Mouse (Mus musculus) kidney, postnatal 0 days (tissue): Measurements from ENCODE around the gene Marcksl1. TPM values are rescaled to one million over a fixed set of nuclear protein-coding genes. Genes with fewer than 3 reads are reported as not detected.

ENCODE experiments used
- ATAC-seq: fragments of 200-750 bp; cut with Nextera tagmentation; replicated peaks from 2 replicates; pipeline ENCODE4 v1.8.0; 2017; ENCODE audit warnings: low read depth, moderate number of reproducible peaks, moderate TSS enrichment, moderate library complexity; ENCODE audit not compliant: low FRiP score
- DNase-seq: peaks from one replicate; pipeline ENCODE4 v3.0.0-alpha.2; 2016; ENCODE audit warnings: low spot score
- H3K27ac ChIP-seq: fragments of 300-500 bp; sonication (generic); 2 replicates; pipeline ENCODE4 v1.5.1; 2014; ENCODE audit warnings: mild to moderate bottlenecking
- H3K27me3 ChIP-seq: fragments of 300-500 bp; sonication (generic); 2 replicates; pipeline ENCODE4 v1.6.1; 2014; ENCODE audit warnings: low read length, mixed read lengths; ENCODE audit not compliant: insufficient read depth
- H3K36me3 ChIP-seq: fragments of 300-500 bp; sonication (generic); 2 replicates; pipeline ENCODE4 v1.6.1; 2014; ENCODE audit warnings: low read length, mixed read lengths; ENCODE audit not compliant: insufficient read depth
- H3K4me1 ChIP-seq: fragments of 300-500 bp; sonication (generic); replicated peaks from 2 replicates; pipeline ENCODE4 v1.6.1; 2014; ENCODE audit warnings: antibody characterized with exemption, low read length, mixed read lengths; ENCODE audit not compliant: insufficient read depth
- H3K4me2 ChIP-seq: fragments of 300-500 bp; sonication (generic); 2 replicates; pipeline ENCODE4 v1.6.1; 2014; ENCODE audit warnings: mild to moderate bottlenecking, low read length, moderate library complexity, mixed read lengths
- H3K4me3 ChIP-seq: fragments of 300-500 bp; sonication (generic); replicated peaks from 2 replicates; pipeline ENCODE4 v1.5.1; 2014; ENCODE audit warnings: low read depth, low read length
- H3K9ac ChIP-seq: fragments of 300-500 bp; sonication (generic); 2 replicates; pipeline ENCODE4 v1.6.1; 2014; ENCODE audit warnings: low read depth, low read length
- H3K9me3 ChIP-seq: fragments of 300-500 bp; sonication (generic); replicated peaks from 2 replicates; pipeline ENCODE4 v1.6.1; 2016; ENCODE audit warnings: low read length, inconsistent platforms, mixed read lengths
- CTCF ChIP-seq: IDR thresholded peaks from 2 replicates; pipeline ENCODE4 v1.5.1; 2016; ENCODE audit warnings: antibody characterized with exemption, low read depth, mild to moderate bottlenecking, moderate library complexity
- WGBS: fragments of 180-500 bp; shearing (Covaris S2); extraction: QIAGEN DNeasy Blood & Tissue Kit; methylation state at CpG from one replicate; pipeline ENCODE4 v1.1.7; 2014; 5-methylcytosine and 5-hydroxymethylcytosine counted together
- polyA plus RNA-seq: library from polyadenylated mRNA; unstranded; fragments of >200 nt; fragmentation: Nextera tagmentation; extraction: Ambion mirVana; gene quantifications from 2 replicates; pipeline ENCODE4 v1.2.1, GENCODE M21; 2015

Marcksl1 gene
- polyA plus RNA-seq, 1 experiment from 2014 or later: 613 TPM

DNA sequence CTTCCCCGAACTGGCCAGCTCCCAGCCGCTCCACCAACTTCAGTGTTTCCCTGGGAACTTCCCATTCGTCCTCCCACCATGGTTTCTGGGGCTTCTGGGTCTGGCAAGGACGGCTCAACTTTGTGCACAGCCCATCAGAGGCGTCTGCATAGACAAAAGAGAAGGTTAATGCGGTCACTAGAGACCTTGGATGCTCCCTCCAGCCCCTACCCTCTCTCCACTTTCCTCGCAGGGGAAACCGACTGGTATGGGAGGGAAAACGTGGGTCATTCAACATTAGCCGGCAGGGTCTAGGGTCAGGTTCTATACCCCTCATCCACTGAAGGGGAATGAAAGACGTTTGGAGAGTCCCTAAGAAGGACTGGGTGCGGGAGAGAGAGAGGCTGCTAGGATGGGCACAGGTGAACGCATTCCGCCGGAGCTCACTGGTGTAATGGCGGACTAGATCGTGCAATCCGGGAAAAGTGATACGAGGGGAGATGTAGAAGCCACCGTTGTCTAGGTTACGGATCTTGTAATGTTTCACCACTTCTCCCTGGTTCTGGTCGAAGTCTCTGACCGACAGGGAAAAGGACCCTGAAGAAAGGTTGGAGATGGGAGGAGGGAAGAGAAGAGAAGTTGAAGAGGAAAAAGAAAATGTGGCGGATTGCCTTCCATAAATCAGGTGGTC, 42.6 kb downstream of the Marcksl1 start:
- Histone ChIP-seq H3K4me3 (peak overlapping the region; percentile 47), H3K9me3 (no peaks in the 10 kb centered on the region), H3K36me3 (no peaks in the 10 kb centered on the region), H3K4me2 (peak overlapping the region; percentile 92), H3K9ac (peak overlapping the region; percentile 58), H3K27ac (peak overlapping the region; percentile 63), H3K4me1 (0 out of 2 replicates have a peak, but pooled peaks cover 3% of the 10 kb centered on the region), H3K27me3 (no peaks in the 10 kb centered on the region)
- no peak for DNase-seq
- TF ChIP-seq CTCF: no peak
- ATAC-seq: peak; percentile 58
- under 1% methylated on average over 24 of the region's 24 CpGs for WGBS

DNA sequence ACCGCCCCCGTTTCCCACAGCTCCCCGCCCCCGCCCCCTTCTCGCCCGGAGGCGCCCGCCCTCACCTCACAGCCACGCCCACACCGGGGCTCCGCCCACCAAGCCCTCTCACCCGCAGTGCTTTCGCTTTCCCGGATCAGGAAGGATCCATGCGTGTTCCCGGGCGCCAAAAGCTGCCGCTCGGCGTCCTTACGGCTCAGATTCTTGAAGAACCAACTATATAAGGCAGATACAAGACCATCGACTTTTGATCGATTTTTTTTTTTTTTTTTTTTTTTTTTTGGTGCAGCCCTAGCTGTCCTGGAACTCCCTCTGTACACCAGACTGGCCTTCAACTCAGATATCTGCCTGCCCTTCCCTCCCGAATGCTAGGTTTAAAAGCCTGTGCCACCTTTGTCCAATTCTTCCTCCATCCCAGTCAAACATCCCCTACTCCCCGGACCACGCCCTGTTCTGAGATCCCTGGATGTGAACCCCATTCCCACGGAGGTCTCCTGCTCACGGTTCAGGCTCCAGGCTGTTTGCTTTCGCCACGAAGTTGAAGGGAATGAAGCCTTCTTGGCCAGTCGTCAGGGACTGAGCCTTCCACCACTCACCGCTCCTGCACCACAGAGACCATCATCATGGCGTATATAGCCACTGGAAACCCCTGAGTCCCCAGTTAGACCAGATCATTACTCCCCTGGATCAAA, 43.3 kb downstream of the Marcksl1 start:
- DNase-seq (peak; percentile 93), ATAC-seq (peak; percentile 76)
- Histone ChIP-seq H3K36me3 (no peaks in the 10 kb centered on the region), H3K27me3 (no peaks in the 10 kb centered on the region), H3K27ac (peak overlapping the region; percentile 63), H3K9me3 (no peaks in the 10 kb centered on the region), H3K4me3 (peak overlapping the region; percentile 47), H3K4me1 (0 out of 2 replicates have a peak, but pooled peaks cover 3% of the 10 kb centered on the region), H3K4me2 (peak overlapping the region; percentile 92), H3K9ac (peak overlapping the region; percentile 62)
- TF ChIP-seq CTCF: no peak
- WGBS: 7% methylated on average over 28 of the region's 33 CpGs

DNA sequence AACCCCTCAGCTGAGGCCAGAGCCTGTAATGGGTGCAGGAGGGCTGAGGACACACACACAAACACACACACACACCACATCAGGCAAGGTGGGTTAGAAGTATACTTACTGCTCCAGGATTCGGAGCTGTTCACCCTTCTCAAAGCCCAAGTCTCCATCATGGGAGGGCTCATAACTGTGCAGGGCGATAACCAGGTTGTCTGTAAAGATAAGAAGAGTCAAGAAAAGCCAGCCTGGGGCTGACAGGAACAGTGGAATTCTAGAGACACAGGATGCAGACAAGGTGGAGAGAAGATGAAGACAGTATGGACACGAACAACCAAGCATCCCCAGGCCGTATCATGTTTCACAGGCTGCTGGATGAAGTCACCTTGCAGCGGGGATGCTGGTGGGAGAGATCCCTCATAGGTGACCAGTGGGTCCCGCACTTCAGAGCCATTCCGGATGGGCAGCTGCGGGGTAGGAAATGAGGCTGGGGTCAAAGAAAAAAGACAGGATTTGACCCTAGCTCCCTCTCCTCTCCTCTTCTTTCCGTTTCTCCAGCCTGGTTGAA, 44.0 kb downstream of the Marcksl1 start:
- no peak for TF ChIP-seq CTCF
- peak overlapping the region; percentile 92 for H3K4me2 ChIP-seq
- peak overlapping the region; percentile 47; the same call in 1 of the 2 replicates for H3K4me3 ChIP-seq
- no peaks in the 10 kb centered on the region for H3K9me3 ChIP-seq
- no peaks in the 10 kb centered on the region for H3K27me3 ChIP-seq
- 50% methylated on average over 9 of the region's 9 CpGs for WGBS
- H3K36me3 ChIP-seq: no peaks in the 10 kb centered on the region
- ATAC-seq: no peak
- DNase-seq: no peak
- H3K9ac ChIP-seq: peak overlapping the region; percentile 62; the same call in 1 of the 2 replicates
- peak overlapping the region; percentile 63 for H3K27ac ChIP-seq
- H3K4me1 ChIP-seq: 0 out of 2 replicates have a peak, but pooled peaks cover 3% of the 10 kb centered on the region

DNA sequence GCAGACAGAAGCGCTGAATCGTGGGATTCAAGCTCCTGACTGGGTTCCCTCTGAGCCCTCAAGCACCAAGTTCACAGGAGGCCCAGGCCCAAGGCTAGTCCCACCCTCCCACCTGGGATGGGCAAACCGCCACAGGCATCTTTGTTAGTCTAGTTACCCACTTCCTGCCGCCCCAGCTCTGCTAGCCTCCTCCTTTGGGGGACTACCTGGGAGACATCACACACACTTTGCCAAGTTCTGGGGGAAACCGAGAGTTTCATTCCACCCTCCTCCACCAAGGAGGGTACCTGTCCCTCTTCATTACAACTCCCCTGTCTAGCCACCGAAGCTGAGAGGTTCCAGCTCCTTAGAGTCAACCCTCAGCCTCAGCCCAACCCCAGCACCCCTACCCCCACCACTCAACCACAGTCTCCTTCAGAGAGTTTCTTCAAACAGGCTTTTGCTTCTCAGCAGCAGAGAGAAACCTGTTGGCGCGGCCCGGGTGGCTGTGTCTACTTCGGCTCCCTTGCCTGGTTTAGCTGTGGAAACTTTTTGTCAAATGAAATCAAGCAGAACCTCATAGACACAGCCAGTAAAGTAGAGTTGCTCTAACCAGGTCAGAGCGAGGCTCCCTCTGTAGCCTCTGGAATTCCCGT, 45.1 kb downstream of the Marcksl1 start:
- no peak for DNase-seq
- ATAC-seq: no peak
- 81% methylated on average over 12 of the region's 12 CpGs for WGBS
- no peak overlapping the region for H3K27ac ChIP-seq
- H3K27me3 ChIP-seq: no peaks in the 10 kb centered on the region
- H3K36me3 ChIP-seq: no peaks in the 10 kb centered on the region
- H3K4me3 ChIP-seq: no peak overlapping the region
- H3K9ac ChIP-seq: no peak overlapping the region
- H3K4me2 ChIP-seq: no peak overlapping the region
- no peaks in the 10 kb centered on the region for H3K9me3 ChIP-seq
- no peak for TF ChIP-seq CTCF
- 0 out of 2 replicates have a peak, but pooled peaks cover 3% of the 10 kb centered on the region for H3K4me1 ChIP-seq

DNA sequence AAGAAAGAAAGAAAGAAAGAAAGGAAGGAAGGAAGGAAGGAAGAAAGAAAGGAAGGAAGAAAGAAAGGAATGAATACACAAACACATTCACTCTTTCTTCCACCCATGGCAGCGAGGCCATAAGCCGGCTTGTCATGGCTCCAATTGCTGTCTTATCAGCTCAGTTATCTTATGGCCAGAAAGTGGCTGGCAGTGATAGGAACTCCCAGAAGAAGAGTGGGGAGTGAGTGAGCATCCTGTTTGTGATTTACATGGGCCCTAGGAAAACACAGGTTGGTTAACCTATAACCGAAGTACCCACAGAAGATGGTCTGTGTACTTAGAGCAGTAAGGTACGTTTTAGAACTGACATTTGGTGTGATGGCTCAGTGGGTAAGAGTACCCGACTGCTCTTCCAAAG, 47.8 kb downstream of the Marcksl1 start:
- DNase-seq: no peak
- ATAC-seq: no peak
- 77% methylated on average over 5 of the region's 5 CpGs for WGBS

DNA sequence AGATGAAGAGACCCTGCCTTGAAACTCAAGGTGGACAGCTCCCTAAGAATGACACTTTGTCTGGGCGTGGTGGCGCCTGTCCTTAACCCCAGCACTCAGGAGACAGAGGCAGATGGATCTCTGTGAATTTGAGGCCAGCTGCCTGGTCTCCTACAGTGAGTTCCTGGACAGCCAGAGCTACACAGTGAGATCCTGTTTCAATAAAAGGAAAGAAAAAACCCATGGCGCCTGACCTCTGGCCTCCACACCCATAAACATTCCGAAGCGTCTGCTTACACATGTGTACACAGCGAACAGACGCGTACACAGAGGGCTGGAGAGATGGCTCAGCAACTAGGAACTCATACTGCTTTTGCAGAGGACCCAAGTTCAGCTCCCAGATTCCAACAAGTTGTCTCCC, 50.3 kb downstream of the Marcksl1 start:
- no peaks in the 10 kb centered on the region for H3K4me1 ChIP-seq
- DNase-seq (peak; percentile 79), ATAC-seq (no peak; the same call in 1 of the 2 replicates)
- H3K27ac ChIP-seq: no peak overlapping the region; the same call in 1 of the 2 replicates
- no peaks in the 10 kb centered on the region for H3K27me3 ChIP-seq
- H3K36me3 ChIP-seq: no peaks in the 10 kb centered on the region
- TF ChIP-seq CTCF: no peak
- no peaks in the 10 kb centered on the region for H3K9me3 ChIP-seq
- no peak overlapping the region for H3K4me2 ChIP-seq
- no peak overlapping the region for H3K4me3 ChIP-seq
- no peak overlapping the region for H3K9ac ChIP-seq
- WGBS: 16% methylated on average over 8 of the region's 8 CpGs

More for the DNA sequence above, 47.8 kb downstream of the Marcksl1 start:
- Histone ChIP-seq H3K9me3 (no peaks in the 10 kb centered on the region), H3K4me1 (0 out of 2 replicates have a peak, but pooled peaks cover 3% of the 10 kb centered on the region), H3K27ac (no peak overlapping the region), H3K27me3 (no peaks in the 10 kb centered on the region), H3K4me3 (no peak overlapping the region), H3K4me2 (no peak overlapping the region), H3K36me3 (no peaks in the 10 kb centered on the region), H3K9ac (no peak overlapping the region)
- no peak for TF ChIP-seq CTCF
